Mouse (Mus musculus): ENCODE measurements around the gene Prkn. TPM values are rescaled to one million over a fixed set of nuclear protein-coding genes. Genes with fewer than 3 reads are reported as not detected.

The Prkn gene
- polyA plus RNA-seq, 1 experiment from 2014 or later, result 1.00 TPM

- Histone ChIP-seq H3K9ac (replicated peaks) (no peak overlapping the region), H3K27ac (ENCODE audit: low read depth) (no peak overlapping the region), H3K4me3 (ENCODE audit: low read depth, low read length) (no peak overlapping the region), H3K9me3 (ENCODE audit: low read length) (no peaks in the 10 kb centered on the region), H3K4me1 (ENCODE audit: insufficient read depth) (no peaks in the 10 kb centered on the region), H3K4me2 (ENCODE audit: low read depth, low read length) (no peak overlapping the region), H3K27me3 (ENCODE audit: insufficient read depth, low read length) (no peaks in the 10 kb centered on the region), H3K36me3 (replicated peaks; ENCODE audit: insufficient read depth, low read length) (no peaks in the 10 kb centered on the region)
- WGBS (ENCODE audit: insufficient replicate concordance), result 79% methylated on average over 3 of the region's 3 CpGs
- no peak for ATAC-seq
- TF ChIP-seq EP300 (IDR thresholded peaks at IDR 0.05; ENCODE audit: low read depth) (no peak), CTCF (IDR thresholded peaks at IDR 0.05; ENCODE audit: low read depth) (no peak)
- no peak for DNase-seq
Observed at GRCm38 (mm10) chr17:12051031-12051430, 1210.8 kb downstream of the Prkn start.

- DNase-seq (peak; percentile 4), ATAC-seq (no peak)
- WGBS (ENCODE audit: insufficient replicate concordance), result 81% methylated on average over 12 of the region's 12 CpGs
- H3K9ac ChIP-seq (replicated peaks), result no peak overlapping the region
- H3K4me1 ChIP-seq (ENCODE audit: insufficient read depth), result no peaks in the 10 kb centered on the region
- no peak for TF ChIP-seq EP300 (IDR thresholded peaks at IDR 0.05; ENCODE audit: low read depth)
- TF ChIP-seq CTCF (IDR thresholded peaks at IDR 0.05; ENCODE audit: low read depth), result no peak
- no peaks in the 10 kb centered on the region for H3K9me3 ChIP-seq (ENCODE audit: low read length)
- H3K27me3 ChIP-seq (ENCODE audit: insufficient read depth, low read length), result no peaks in the 10 kb centered on the region
- no peaks in the 10 kb centered on the region for H3K36me3 ChIP-seq (replicated peaks; ENCODE audit: insufficient read depth, low read length)
- no peak overlapping the region for H3K4me3 ChIP-seq (ENCODE audit: low read depth, low read length)
- H3K27ac ChIP-seq (ENCODE audit: low read depth), result no peak overlapping the region
- H3K4me2 ChIP-seq (ENCODE audit: low read depth, low read length), result no peak overlapping the region
Observed at GRCm38 (mm10) chr17:12052651-12053050, 1212.5 kb downstream of the Prkn start.

GRCm38 (mm10) chr17:12059041-12059440 lies 1218.9 kb downstream of the Prkn start:
- TF ChIP-seq CTCF (IDR thresholded peaks at IDR 0.05; ENCODE audit: low read depth) (no peak), EP300 (IDR thresholded peaks at IDR 0.05; ENCODE audit: low read depth) (no peak)
- 70% methylated on average over 6 of the region's 6 CpGs for WGBS (ENCODE audit: insufficient replicate concordance)
- no peaks in the 10 kb centered on the region for H3K36me3 ChIP-seq (replicated peaks; ENCODE audit: insufficient read depth, low read length)

GRCm38 (mm10) chr17:12061381-12061780 lies 1221.2 kb downstream of the Prkn start:
- no peak for ATAC-seq
- peak; percentile 4 for DNase-seq
- H3K4me2 ChIP-seq (ENCODE audit: low read depth, low read length), result no peak overlapping the region
- no peak overlapping the region for H3K4me3 ChIP-seq (ENCODE audit: low read depth, low read length)
- H3K9ac ChIP-seq (replicated peaks), result no peak overlapping the region
- H3K27me3 ChIP-seq (ENCODE audit: insufficient read depth, low read length), result no peaks in the 10 kb centered on the region
- TF ChIP-seq EP300 (IDR thresholded peaks at IDR 0.05; ENCODE audit: low read depth) (no peak), CTCF (IDR thresholded peaks at IDR 0.05; ENCODE audit: low read depth) (no peak)
- no peak overlapping the region for H3K27ac ChIP-seq (ENCODE audit: low read depth)
- H3K36me3 ChIP-seq (replicated peaks; ENCODE audit: insufficient read depth, low read length), result no peaks in the 10 kb centered on the region
- 77% methylated on average over 10 of the region's 10 CpGs for WGBS (ENCODE audit: insufficient replicate concordance)
- H3K9me3 ChIP-seq (ENCODE audit: low read length), result 0 out of 2 replicates have a peak, but pooled peaks cover 2% of the 10 kb centered on the region
- H3K4me1 ChIP-seq (ENCODE audit: insufficient read depth), result no peaks in the 10 kb centered on the region

More at GRCm38 (mm10) chr17:12059041-12059440, 1218.9 kb downstream of the Prkn start:
- no peak overlapping the region for H3K9ac ChIP-seq (replicated peaks)
- no peak overlapping the region for H3K4me2 ChIP-seq (ENCODE audit: low read depth, low read length)
- DNase-seq (peak; percentile 4), ATAC-seq (no peak)
- H3K4me1 ChIP-seq (ENCODE audit: insufficient read depth), result no peaks in the 10 kb centered on the region
- H3K9me3 ChIP-seq (ENCODE audit: low read length), result 0 out of 2 replicates have a peak, but pooled peaks cover 2% of the 10 kb centered on the region
- H3K27me3 ChIP-seq (ENCODE audit: insufficient read depth, low read length), result no peaks in the 10 kb centered on the region
- no peak overlapping the region for H3K4me3 ChIP-seq (ENCODE audit: low read depth, low read length)
- no peak overlapping the region for H3K27ac ChIP-seq (ENCODE audit: low read depth)

- H3K27ac ChIP-seq (ENCODE audit: low read depth), result no peak overlapping the region
- no peak for TF ChIP-seq CTCF (IDR thresholded peaks at IDR 0.05; ENCODE audit: low read depth)
- no peak for TF ChIP-seq EP300 (IDR thresholded peaks at IDR 0.05; ENCODE audit: low read depth)
- ATAC-seq (no peak), DNase-seq (no peak)
- no peak overlapping the region for H3K9ac ChIP-seq (replicated peaks)
- H3K4me3 ChIP-seq (ENCODE audit: low read depth, low read length), result no peak overlapping the region
- H3K9me3 ChIP-seq (ENCODE audit: low read length), result 0 out of 2 replicates have a peak, but pooled peaks cover 2% of the 10 kb centered on the region
- 62% methylated on average over 3 of the region's 3 CpGs for WGBS (ENCODE audit: insufficient replicate concordance)
- H3K4me1 ChIP-seq (ENCODE audit: insufficient read depth), result no peaks in the 10 kb centered on the region
- H3K36me3 ChIP-seq (replicated peaks; ENCODE audit: insufficient read depth, low read length), result no peaks in the 10 kb centered on the region
- no peaks in the 10 kb centered on the region for H3K27me3 ChIP-seq (ENCODE audit: insufficient read depth, low read length)
- no peak overlapping the region for H3K4me2 ChIP-seq (ENCODE audit: low read depth, low read length)
Observed at GRCm38 (mm10) chr17:12062861-12063260, 1222.7 kb downstream of the Prkn start.

GRCm38 (mm10) chr17:12063533-12063932 lies 1223.3 kb downstream of the Prkn start:
- 91% methylated on average over 7 of the region's 7 CpGs for WGBS (ENCODE audit: insufficient replicate concordance)
- Histone ChIP-seq H3K9me3 (ENCODE audit: low read length) (0 out of 2 replicates have a peak, but pooled peaks cover 2% of the 10 kb centered on the region), H3K27me3 (ENCODE audit: insufficient read depth, low read length) (no peaks in the 10 kb centered on the region), H3K27ac (ENCODE audit: low read depth) (no peak overlapping the region), H3K4me2 (ENCODE audit: low read depth, low read length) (no peak overlapping the region), H3K9ac (replicated peaks) (no peak overlapping the region), H3K4me1 (ENCODE audit: insufficient read depth) (no peaks in the 10 kb centered on the region), H3K36me3 (replicated peaks; ENCODE audit: insufficient read depth, low read length) (no peaks in the 10 kb centered on the region), H3K4me3 (ENCODE audit: low read depth, low read length) (no peak overlapping the region)
- DNase-seq (no peak), ATAC-seq (no peak)
- no peak for TF ChIP-seq CTCF (IDR thresholded peaks at IDR 0.05; ENCODE audit: low read depth)
- no peak for TF ChIP-seq EP300 (IDR thresholded peaks at IDR 0.05; ENCODE audit: low read depth)

GRCm38 (mm10) chr17:12066054-12066453 lies 1225.9 kb downstream of the Prkn start:
- TF ChIP-seq EP300 (IDR thresholded peaks at IDR 0.05; ENCODE audit: low read depth), result no peak
- TF ChIP-seq CTCF (IDR thresholded peaks at IDR 0.05; ENCODE audit: low read depth), result no peak
- DNase-seq (peak; percentile 3), ATAC-seq (no peak)
- Histone ChIP-seq H3K4me3 (ENCODE audit: low read depth, low read length) (no peak overlapping the region), H3K4me1 (ENCODE audit: insufficient read depth) (no peaks in the 10 kb centered on the region), H3K36me3 (replicated peaks; ENCODE audit: insufficient read depth, low read length) (no peaks in the 10 kb centered on the region), H3K27me3 (ENCODE audit: insufficient read depth, low read length) (no peaks in the 10 kb centered on the region), H3K27ac (ENCODE audit: low read depth) (no peak overlapping the region), H3K4me2 (ENCODE audit: low read depth, low read length) (no peak overlapping the region), H3K9ac (replicated peaks) (no peak overlapping the region), H3K9me3 (ENCODE audit: low read length) (peaks cover 3% of the 10 kb centered on the region; the same call in 1 of the 2 replicates)
- WGBS (ENCODE audit: insufficient replicate concordance), result 79% methylated on average over 10 of the region's 10 CpGs
